In genomic region chr14:23882001-23882400, GRCm38 (mm10) we compare ENCODE assay signal across 27 mouse cellular contexts.
DNase-seq lines count a peak whose midpoint lies in the region; ATAC-seq and TF ChIP-seq lines count a peak whose summit lies in the region.
"Had no signal": no experiment of that assay in that cellular context is flagged by ENCODE, and none has a peak within 500 bp of the region (broad histone marks: within the 10 kb centered on the region; RNA-seq: fewer than 3 reads in every experiment).

No protein-coding gene starts in this region.

- TF ChIP-seq CTCF in testis, adult 2 months (IDR thresholded peaks at IDR 0.05; ENCODE audit: control insufficient read depth, insufficient read depth, insufficient replicate concordance, low read depth, low read length), result no peak

- ATAC-seq in neural tube, embryonic 15.5 days (ENCODE audit: low FRiP score), result no peak
- ATAC-seq: forebrain, embryonic 15.5 days; inflammation-experienced regulatory T-cells, adult 6 months; midbrain, embryonic 13.5 days had no signal

- no peaks in the 10 kb centered on the region for H3K9me3 ChIP-seq in neural tube, embryonic 15.5 days (replicated peaks)
- H3K9me3 ChIP-seq: forebrain, embryonic 10.5 days; forebrain, embryonic 15.5 days; G1E; heart, embryonic 15.5 days; midbrain, embryonic 13.5 days; neural tube, embryonic 13.5 days had no signal

- H3K9ac ChIP-seq in neural tube, embryonic 15.5 days (replicated peaks), result no peak overlapping the region
- H3K9ac ChIP-seq: forebrain, embryonic 15.5 days; heart, embryonic 15.5 days; hindbrain, embryonic 14.5 days; liver, embryonic 14.5 days; midbrain, embryonic 13.5 days; neural tube, embryonic 13.5 days had no signal

- H3K4me2 ChIP-seq in neural tube, embryonic 15.5 days, result no peak overlapping the region
- H3K4me2 ChIP-seq: forebrain, embryonic 15.5 days; heart, embryonic 15.5 days; hindbrain, embryonic 14.5 days; midbrain, embryonic 13.5 days; neural tube, embryonic 13.5 days had no signal

- H3K27ac ChIP-seq in testis, adult 2 months (ENCODE audit: control insufficient read depth, insufficient read depth, low read depth, low read length), result peak overlapping the region; percentile 31; the same call in 1 of the 2 replicates
- no peak overlapping the region for H3K27ac ChIP-seq in neural tube, embryonic 15.5 days (replicated peaks)
- H3K27ac ChIP-seq: forebrain, embryonic 10.5 days; forebrain, embryonic 15.5 days; heart, embryonic 15.5 days; hindbrain, embryonic 14.5 days; liver, embryonic 14.5 days; macrophage; midbrain, embryonic 13.5 days; neural tube, embryonic 13.5 days had no signal

- DNase-seq in heart, adult 11 months, result peak; percentile 91
- DNase-seq in heart, postnatal 14 days, result no peak
- DNase-seq in testis, postnatal 14 days (ENCODE audit: low spot score), result no peak
- peak; percentile 89 for DNase-seq in gastrocnemius, postnatal 25 days
- no peak for DNase-seq in cerebellum, adult 11-12 months
- DNase-seq: adrenal gland, adult 8-10 months; cerebellum, adult 8-10 months; heart, postnatal 4 days; kidney, adult 11 months; kidney, postnatal 4 days; layer of hippocampus, postnatal 36 days; left cerebral cortex, postnatal 4 days; lung, adult 2 months; lung, postnatal 10 days; thymus, postnatal 25 days had no signal

- no peak for TF ChIP-seq POLR2A in testis, adult 2 months (IDR thresholded peaks at IDR 0.05; ENCODE audit: control insufficient read depth, low read depth, low read length)

- intact Hi-C loops in heart, postnatal 14 days (cut with DNase I), result no loop called here

- no peaks in the 10 kb centered on the region for H3K36me3 ChIP-seq in testis, adult 2 months (ENCODE audit: control insufficient read depth, insufficient read depth, low read length)
- no peaks in the 10 kb centered on the region for H3K36me3 ChIP-seq in neural tube, embryonic 15.5 days
- H3K36me3 ChIP-seq: forebrain, embryonic 10.5 days; forebrain, embryonic 15.5 days; G1E; heart, embryonic 15.5 days; midbrain, embryonic 13.5 days; neural tube, embryonic 13.5 days had no signal

- WGBS in neural tube, embryonic 15.5 days, result 79% methylated on average over 1 of the region's 1 CpGs

- H3K4me1 ChIP-seq in testis, adult 2 months (ENCODE audit: control insufficient read depth, insufficient read depth, low read length), result no peaks in the 10 kb centered on the region; the same call in 1 of the 2 replicates
- peaks cover 12% of the 10 kb centered on the region; the same call in 1 of the 2 replicates for H3K4me1 ChIP-seq in neural tube, embryonic 15.5 days
- H3K4me1 ChIP-seq: forebrain, embryonic 10.5 days; forebrain, embryonic 15.5 days; midbrain, embryonic 13.5 days; neural tube, embryonic 13.5 days had no signal

- H3K27me3 ChIP-seq in testis, adult 2 months (ENCODE audit: control insufficient read depth, insufficient read depth, low read length), result no peaks in the 10 kb centered on the region
- no peaks in the 10 kb centered on the region for H3K27me3 ChIP-seq in neural tube, embryonic 15.5 days (replicated peaks)
- H3K27me3 ChIP-seq: forebrain, embryonic 15.5 days; midbrain, embryonic 13.5 days; neural tube, embryonic 13.5 days had no signal

- H3K4me3 ChIP-seq in testis, adult 2 months (ENCODE audit: control insufficient read depth, low read depth, low read length), result no peak overlapping the region
- no peak overlapping the region for H3K4me3 ChIP-seq in neural tube, embryonic 15.5 days (replicated peaks)
- H3K4me3 ChIP-seq: forebrain, embryonic 10.5 days; forebrain, embryonic 15.5 days; heart, embryonic 15.5 days; midbrain, embryonic 13.5 days; neural tube, embryonic 13.5 days had no signal

Comparison
In these comparisons a context has a peak if more than half of its experiments do, and no peak if none do; other contexts are left out.
1. DNase-seq: peak in heart, adult 11 months (single experiment) and gastrocnemius, postnatal 25 days (single experiment); none in heart, postnatal 14 days (0 of 2), testis, postnatal 14 days (single experiment) and cerebellum, adult 11-12 months (single experiment).